Mouse (Mus musculus) forebrain, embryonic 10.5 days (tissue): ENCODE data around the gene Tbc1d9b. TPM values are rescaled to one million over a fixed set of nuclear protein-coding genes. Genes with fewer than 3 reads are reported as not detected.
"Not testable (repeated sequence)": the region's sequence is repeated elsewhere in the genome, so short reads cannot be mapped to it uniquely, and the experiment has no call there.

Experiments used
- DNase-seq: peaks from one replicate; pipeline ENCODE4 v3.0.0-alpha.2; 2017; ENCODE audit warnings: low spot score; ENCODE audit errors: extremely low spot score
- H3K27ac ChIP-seq: fragments of 300-500 bp; sonication (generic); 2 replicates; pipeline ENCODE4 v1.5.1; 2016; ENCODE audit warnings: mild to moderate bottlenecking
- H3K27me3 ChIP-seq: fragments of 300-500 bp; sonication (generic); 2 replicates; pipeline ENCODE4 v1.6.1; 2016; ENCODE audit warnings: mild to moderate bottlenecking; ENCODE audit not compliant: poor library complexity, severe bottlenecking
- H3K36me3 ChIP-seq: fragments of 300-500 bp; sonication (generic); replicated peaks from 2 replicates; pipeline ENCODE4 v1.6.1; 2016; ENCODE audit warnings: mild to moderate bottlenecking, moderate library complexity
- H3K4me1 ChIP-seq: fragments of 300-500 bp; sonication (generic); 2 replicates; pipeline ENCODE4 v1.6.1; 2016
- H3K4me3 ChIP-seq: fragments of 300-500 bp; sonication (generic); 2 replicates; pipeline ENCODE4 v1.5.1; 2016; ENCODE audit warnings: mild to moderate bottlenecking, moderate library complexity
- H3K9me3 ChIP-seq: fragments of 300-500 bp; sonication (generic); 2 replicates; pipeline ENCODE4 v1.6.1; 2016; ENCODE audit warnings: mild to moderate bottlenecking, moderate library complexity
- WGBS: fragments of 180-500 bp; shearing (Covaris S2); methylation state at CpG from one replicate; pipeline ENCODE4 v1.1.7; 2016; 5-methylcytosine and 5-hydroxymethylcytosine counted together
- polyA plus RNA-seq: library from polyadenylated mRNA; unstranded; fragments of >200 nt; fragmentation: Nextera tagmentation; extraction: Ambion mirVana; gene quantifications from 2 replicates; pipeline ENCODE4 v1.2.1, GENCODE M21; 2016

The Tbc1d9b gene
- polyA plus RNA-seq, 1 experiment from 2014 or later: 32.5 TPM

DNA sequence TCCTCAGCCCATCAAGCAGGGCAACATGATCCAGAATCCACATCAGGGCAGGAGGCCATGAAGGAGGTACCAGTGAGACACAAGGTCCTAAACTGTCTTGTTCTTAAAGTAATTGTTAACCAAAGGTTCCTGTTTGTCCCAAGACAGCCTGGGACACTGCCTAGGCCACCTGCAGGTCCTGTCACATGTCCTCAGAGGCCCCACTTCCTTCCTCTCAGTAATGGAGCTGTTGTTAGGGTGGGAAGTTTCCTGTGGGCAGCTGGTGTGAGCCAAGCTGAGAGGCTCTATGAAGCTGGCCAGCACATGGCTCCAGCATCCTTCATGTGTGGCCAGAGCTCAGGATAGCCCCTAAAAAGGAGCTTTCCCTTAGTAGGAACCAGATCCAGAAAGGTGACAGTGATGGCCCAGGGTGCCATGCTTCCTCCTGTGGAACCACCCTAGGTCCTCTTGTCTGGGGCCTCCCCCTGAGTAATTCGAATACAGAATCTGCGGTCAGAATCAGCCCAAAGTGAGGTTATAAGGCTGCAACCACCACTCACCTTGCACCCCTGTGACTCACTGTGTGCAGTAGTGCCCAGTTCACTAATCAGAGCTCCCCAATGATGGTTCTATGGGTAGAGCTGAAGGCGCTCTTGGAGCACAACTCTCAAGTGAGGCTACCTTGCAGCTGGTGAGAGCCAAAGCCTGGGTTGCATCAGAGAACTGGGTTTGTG is 31.3 kb downstream of the Tbc1d9b start:
- Histone ChIP-seq H3K4me1 (no peaks in the 10 kb centered on the region), H3K36me3 (peaks cover 88% of the 10 kb centered on the region), H3K27ac (no peak overlapping the region), H3K4me3 (no peak overlapping the region), H3K27me3 (no peaks in the 10 kb centered on the region), H3K9me3 (no peaks in the 10 kb centered on the region)
- WGBS: 92% methylated on average over 3 of the region's 3 CpGs
- DNase-seq: no peak

DNA sequence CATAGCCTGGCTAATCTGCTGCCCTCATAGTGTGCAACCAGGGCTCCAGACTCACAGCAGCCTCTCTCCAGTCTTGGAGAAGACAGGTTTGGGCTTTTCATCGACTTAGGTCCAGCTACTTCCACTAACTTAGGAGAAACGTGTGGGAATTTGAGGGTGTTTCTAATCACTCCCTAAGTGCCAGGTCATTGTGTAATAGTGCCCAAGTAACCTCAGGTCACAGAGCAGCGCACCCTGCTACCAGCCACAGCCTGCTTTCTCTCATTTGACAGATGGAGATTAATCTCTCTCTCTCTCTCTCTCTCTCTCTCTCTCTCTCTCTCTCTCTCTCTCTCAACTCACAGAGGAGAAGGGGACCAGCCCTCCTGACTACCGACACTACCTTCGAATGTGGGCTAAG is 37.2 kb downstream of the Tbc1d9b start:
- Histone ChIP-seq H3K27ac (no peak overlapping the region), H3K36me3 (peaks cover 68% of the 10 kb centered on the region), H3K27me3 (no peaks in the 10 kb centered on the region), H3K9me3 (no peaks in the 10 kb centered on the region), H3K4me3 (no peak overlapping the region), H3K4me1 (no peaks in the 10 kb centered on the region)
- DNase-seq: no peak
- WGBS: 92% methylated on average over 5 of the region's 5 CpGs

DNA sequence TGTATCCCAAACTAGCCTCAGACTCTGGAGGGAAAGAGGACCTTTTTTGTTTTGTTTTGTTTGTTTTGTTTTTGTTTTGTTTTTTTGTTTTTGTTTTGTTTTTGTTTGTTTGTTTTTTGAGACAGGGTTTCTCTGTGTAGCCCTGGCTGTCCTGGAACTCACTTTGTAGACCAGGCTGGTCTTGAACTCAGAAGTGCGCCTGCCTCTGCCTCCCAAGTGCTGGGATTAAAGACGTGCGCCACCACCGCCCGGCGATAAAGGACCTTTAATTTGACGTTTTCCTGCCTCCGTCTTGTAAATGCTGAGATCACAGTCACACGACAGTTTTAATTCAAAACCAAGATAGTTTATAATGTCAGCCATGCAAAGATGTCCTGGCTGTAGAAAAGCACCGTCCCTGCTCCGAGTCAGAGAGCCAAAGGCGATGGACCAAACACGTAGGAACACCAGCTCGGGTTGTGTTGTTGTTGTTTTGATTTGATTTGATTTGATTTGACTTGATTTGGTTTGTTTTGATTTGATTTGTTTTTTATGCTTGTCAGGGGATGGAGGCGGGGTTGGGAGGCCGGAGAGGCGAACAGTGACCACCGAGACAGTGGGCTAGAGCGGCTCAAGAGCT is 43.0 kb downstream of the Tbc1d9b start, which contains the start of gene Mrnip:
Gene Mrnip (plus strand): TSS at position 334 of the 619 bp plus-strand sequence.
- not testable (repeated sequence) for DNase-seq, H3K9me3 ChIP-seq, H3K27me3 ChIP-seq, H3K4me1 ChIP-seq
- 7% methylated on average over 19 of the region's 19 CpGs for WGBS
- H3K4me3 ChIP-seq: peak within 1 kb of the TSS; percentile 73
- peaks cover 43% of the 10 kb centered on the region for H3K36me3 ChIP-seq
- H3K27ac ChIP-seq: peak within 1 kb of the TSS; percentile 89

DNA sequence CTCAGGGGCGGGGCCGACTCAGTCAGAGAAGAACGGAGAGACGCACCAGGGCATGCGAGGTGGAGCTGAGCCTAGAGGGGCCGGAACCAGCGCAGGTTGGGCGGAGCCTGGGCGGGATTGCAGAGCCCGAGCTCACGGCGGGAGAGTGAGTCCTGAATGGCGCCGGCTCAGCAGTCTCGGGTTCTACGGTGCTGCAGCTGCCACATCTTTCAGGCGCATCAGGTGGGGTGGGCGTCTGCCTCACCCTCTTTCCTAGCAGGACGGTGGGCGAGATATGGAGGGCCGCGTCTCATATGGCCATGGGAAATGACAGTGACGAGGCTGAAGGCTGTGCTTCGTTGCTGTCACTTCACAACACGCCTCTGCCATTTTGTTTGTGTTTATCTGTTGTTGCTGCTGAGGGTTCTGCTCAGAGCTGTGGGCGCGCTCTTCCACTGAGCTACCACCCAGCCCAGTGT is 43.6 kb downstream of the Tbc1d9b start:
- Histone ChIP-seq H3K36me3 (peaks cover 38% of the 10 kb centered on the region), H3K9me3 (no peaks in the 10 kb centered on the region), H3K4me3 (peak overlapping the region; percentile 73), H3K4me1 (peaks cover 7% of the 10 kb centered on the region), H3K27ac (peak overlapping the region; percentile 89), H3K27me3 (no peaks in the 10 kb centered on the region)
- WGBS: under 1% methylated on average over 27 of the region's 27 CpGs
- peak; percentile 96 for DNase-seq

DNA sequence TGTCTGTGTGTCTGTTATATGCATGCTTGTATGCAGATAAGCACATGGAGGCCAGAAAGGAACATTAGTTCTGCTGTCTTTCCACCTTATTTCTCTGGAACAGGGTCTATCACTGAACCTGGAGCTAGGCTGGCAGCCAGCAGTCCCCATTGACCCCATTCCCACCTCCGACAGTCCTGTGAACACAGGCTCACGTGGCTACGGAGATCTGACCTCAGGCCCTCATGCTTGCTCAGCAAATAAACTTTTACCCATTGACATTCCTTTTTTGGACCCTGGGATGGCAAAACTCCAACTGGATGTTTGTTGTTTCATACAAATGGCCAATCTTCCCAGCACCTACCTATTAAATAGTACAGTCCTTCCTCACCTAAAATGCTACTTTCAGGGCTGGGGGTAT is 45.2 kb downstream of the Tbc1d9b start:
- Histone ChIP-seq H3K4me3 (no peak overlapping the region), H3K9me3 (no peaks in the 10 kb centered on the region)
- WGBS: 87% methylated on average over 3 of the region's 3 CpGs

DNA sequence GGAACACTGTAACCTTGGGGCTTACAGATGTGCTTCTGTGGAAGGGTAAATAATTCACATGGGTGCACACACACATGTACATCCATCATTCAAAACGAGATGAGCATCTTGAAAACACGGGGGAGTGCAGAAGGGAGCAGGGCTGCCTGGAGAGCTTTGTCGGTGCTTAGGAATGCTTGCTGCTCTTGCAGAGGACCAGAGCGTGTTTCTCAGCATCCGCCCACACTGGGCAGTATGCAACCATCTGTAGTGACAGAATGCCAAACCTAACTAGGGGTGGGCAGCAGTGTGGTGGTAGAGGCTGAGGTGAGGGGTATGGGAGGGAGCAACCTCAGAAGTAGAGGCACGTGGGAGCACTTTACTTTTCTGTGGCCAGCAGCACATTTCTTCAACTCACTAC is 45.9 kb downstream of the Tbc1d9b start:
- peaks cover 7% of the 10 kb centered on the region for H3K4me1 ChIP-seq
- no peak for DNase-seq
- no peak overlapping the region for H3K4me3 ChIP-seq
- H3K9me3 ChIP-seq: no peaks in the 10 kb centered on the region
- H3K27me3 ChIP-seq: no peaks in the 10 kb centered on the region
- 82% methylated on average over 6 of the region's 6 CpGs for WGBS
- H3K27ac ChIP-seq: no peak overlapping the region
- peaks cover 17% of the 10 kb centered on the region for H3K36me3 ChIP-seq

More for the DNA sequence above, 45.2 kb downstream of the Tbc1d9b start:
- Histone ChIP-seq H3K36me3 (peaks cover 24% of the 10 kb centered on the region), H3K27me3 (no peaks in the 10 kb centered on the region), H3K4me1 (peaks cover 7% of the 10 kb centered on the region), H3K27ac (no peak overlapping the region)
- no peak for DNase-seq

DNA sequence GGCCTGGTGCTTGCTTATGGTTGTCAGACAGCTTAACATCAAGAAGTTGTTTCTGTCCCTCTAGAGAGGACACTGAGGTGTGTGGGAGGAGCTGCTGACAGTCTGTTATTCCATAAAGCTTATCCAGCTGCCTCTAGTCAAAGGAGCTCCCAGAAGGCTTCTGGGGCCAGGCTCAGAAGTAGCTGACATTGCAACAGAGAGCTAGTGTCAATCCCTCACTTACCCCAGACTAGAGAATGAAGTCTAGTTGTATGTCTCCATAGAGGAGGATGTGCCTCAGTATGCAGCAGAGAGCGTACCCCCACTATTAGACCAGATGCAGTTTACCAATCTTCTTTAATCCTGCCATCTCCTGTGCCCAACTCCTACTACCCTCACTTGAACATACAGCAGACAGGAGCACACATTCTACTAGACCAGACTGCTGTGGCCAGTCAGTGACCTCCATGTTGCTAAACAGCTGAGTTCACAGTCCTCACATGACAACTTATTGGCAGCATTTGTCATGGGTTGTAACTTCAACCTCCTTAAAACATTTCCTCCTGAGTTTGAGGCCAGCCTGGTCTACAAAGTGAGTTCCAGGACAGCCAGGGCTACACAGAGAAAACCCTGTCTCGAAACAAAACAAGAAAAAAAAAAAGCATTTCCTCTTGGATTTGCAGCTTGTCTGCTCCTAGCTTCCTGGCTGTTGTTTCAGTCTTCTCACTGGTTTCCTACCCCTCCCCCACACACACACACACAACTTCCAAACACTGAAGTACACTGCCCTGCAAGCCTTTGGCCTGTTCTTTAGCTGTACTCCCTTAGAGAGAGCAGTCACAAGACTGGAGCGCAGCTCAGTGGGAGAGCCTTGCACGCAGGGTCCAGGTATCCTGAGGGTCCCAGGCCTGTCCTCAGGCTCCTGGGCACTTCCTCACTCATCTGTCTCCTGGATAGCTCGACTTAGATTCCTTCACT is 47.6 kb downstream of the Tbc1d9b start:
- Histone ChIP-seq H3K4me3 (no peak overlapping the region), H3K9me3 (no peaks in the 10 kb centered on the region), H3K36me3 (peaks cover 30% of the 10 kb centered on the region), H3K27me3 (no peaks in the 10 kb centered on the region), H3K4me1 (peaks cover 7% of the 10 kb centered on the region), H3K27ac (no peak overlapping the region)
- 81% methylated on average over 5 of the region's 5 CpGs for WGBS
- no peak for DNase-seq

DNA sequence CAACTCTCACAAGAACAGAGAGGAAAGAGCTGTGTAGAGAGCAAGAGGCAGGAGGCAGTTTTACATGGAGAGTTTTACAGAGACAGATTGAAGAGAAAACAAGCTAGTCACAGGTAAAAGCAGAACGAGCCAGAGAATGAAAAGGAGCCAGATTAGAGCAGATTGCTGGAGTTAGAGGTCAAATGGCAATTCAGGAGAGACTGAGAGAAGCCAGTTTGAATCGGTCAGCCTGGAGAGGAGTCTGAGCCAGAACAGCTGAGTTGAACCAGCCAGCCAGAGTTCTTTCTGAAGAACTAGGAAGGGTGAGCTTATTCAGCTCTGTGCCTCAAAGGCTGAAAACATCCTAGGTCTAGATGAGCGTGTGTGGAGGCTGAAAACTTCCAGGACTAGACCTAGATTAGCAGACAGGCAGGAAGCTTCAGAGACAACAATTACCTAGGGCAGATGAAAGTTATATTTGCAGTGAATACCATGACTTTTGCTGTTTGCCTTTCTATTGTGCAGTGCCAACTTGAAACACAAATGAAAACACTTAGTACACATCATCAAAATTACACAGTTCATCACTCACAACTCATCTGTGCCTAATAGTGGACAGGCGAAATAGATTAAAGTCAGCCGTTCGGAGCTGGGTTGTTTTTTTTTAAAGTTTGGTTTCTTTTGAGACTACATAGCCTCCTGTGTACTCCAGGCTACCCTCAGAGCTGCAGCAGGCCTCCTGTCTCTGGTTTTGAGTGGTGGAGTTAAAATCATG is 49.5 kb downstream of the Tbc1d9b start:
- Histone ChIP-seq H3K27ac (no peak overlapping the region), H3K36me3 (peaks cover 31% of the 10 kb centered on the region), H3K9me3 (no peaks in the 10 kb centered on the region), H3K4me3 (no peak overlapping the region), H3K27me3 (no peaks in the 10 kb centered on the region), H3K4me1 (peaks cover under 1% of the 10 kb centered on the region)
- no peak for DNase-seq
- 82% methylated on average over 6 of the region's 6 CpGs for WGBS

DNA sequence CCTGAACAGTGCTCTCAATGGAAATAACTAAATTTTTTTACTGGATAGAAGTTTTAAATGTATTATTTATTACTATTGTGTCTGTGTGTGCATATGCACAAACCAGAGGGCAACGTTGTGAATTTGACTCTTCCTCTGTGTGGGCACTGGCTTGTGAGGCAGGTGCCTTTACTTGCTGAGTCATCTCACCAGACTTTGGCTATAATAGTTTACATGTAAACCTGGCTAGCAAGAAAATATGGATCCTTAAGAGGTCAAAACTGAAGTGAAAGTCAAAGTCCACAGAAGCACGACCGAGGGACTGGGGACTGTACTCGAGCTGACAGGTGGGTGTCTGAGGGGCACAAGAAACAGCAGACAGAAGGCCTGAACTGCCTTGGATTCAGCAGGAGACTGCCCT is 51.5 kb downstream of the Tbc1d9b start:
- H3K27me3 ChIP-seq: no peaks in the 10 kb centered on the region
- no peaks in the 10 kb centered on the region for H3K9me3 ChIP-seq
- DNase-seq: no peak
- H3K4me1 ChIP-seq: no peaks in the 10 kb centered on the region
- H3K27ac ChIP-seq: no peak overlapping the region
- WGBS: 90% methylated on average over 4 of the region's 4 CpGs
- peaks cover 28% of the 10 kb centered on the region for H3K36me3 ChIP-seq
- no peak overlapping the region for H3K4me3 ChIP-seq

DNA sequence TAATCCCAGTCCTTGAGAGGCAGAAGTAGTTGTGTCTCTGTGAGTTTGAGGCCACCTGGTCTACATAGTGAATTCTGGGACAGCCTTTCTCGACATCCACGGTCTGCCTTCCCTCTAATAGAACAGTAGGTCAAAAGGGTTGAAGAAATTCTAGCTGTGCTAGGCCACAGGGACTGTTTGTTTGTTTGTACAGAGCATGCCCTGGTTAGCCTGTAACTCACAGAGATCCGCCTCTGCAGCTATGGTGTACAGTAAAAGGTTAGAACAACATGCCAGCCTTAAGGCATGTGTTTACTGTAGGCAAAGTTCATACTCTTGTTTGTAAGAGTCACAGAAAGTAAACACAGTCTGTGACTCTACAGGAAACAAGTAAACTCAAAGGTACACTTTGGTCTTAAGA is 53.6 kb downstream of the Tbc1d9b start:
- peaks cover 26% of the 10 kb centered on the region for H3K36me3 ChIP-seq
- H3K9me3 ChIP-seq: no peaks in the 10 kb centered on the region
- H3K27me3 ChIP-seq: no peaks in the 10 kb centered on the region
- H3K4me3 ChIP-seq: no peak overlapping the region
- no peak for DNase-seq
- WGBS: 89% methylated on average over 3 of the region's 3 CpGs
- no peaks in the 10 kb centered on the region for H3K4me1 ChIP-seq
- H3K27ac ChIP-seq: no peak overlapping the region

DNA sequence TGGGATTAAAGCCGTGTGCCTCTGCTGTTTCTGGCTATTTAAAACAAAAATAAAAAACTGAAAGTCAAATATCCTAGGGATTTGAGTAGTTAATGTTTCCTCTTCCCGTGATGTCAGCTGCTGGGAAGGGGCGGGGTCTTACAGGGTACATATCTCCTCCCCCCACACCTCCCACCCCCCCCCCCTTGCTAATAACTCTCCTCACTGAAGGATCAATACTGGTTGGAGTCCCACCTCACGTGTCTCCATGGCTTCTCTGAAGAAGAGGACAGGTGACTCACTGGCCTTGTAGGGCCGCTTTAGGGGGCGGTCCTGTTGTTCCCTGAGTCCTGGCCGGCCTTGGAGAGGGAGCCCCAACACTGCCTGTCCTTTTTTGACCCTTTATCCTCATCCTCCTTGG is 57.5 kb downstream of the Tbc1d9b start:
- Histone ChIP-seq H3K9me3 (no peaks in the 10 kb centered on the region), H3K4me1 (no peaks in the 10 kb centered on the region), H3K27me3 (no peaks in the 10 kb centered on the region), H3K4me3 (no peak overlapping the region), H3K27ac (no peak overlapping the region), H3K36me3 (peaks cover 14% of the 10 kb centered on the region)
- WGBS: 79% methylated on average over 7 of the region's 7 CpGs
- DNase-seq: no peak

DNA sequence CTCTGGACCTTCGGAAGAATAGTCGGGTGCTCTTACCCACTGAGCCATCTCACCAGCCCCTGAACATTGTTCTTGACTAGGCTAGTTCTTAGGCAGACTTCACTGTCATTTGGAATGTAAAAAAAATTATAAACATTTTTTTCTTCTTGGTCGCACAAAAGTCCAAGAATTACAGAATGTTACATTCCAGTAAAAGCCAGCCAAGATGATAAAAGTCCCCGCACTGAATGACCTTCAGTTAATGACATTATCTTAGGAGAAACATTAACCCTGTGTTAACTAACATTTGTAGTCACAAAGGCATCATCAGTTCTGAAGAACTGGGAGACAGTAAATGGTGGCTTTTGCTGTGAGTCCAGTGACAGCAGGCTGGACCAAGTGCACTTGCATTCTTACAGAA is 59.2 kb downstream of the Tbc1d9b start:
- 93% methylated on average over 4 of the region's 4 CpGs for WGBS
- DNase-seq: no peak

More for the DNA sequence above, 59.2 kb downstream of the Tbc1d9b start:
- no peaks in the 10 kb centered on the region for H3K9me3 ChIP-seq
- no peaks in the 10 kb centered on the region for H3K27me3 ChIP-seq
- H3K4me1 ChIP-seq: no peaks in the 10 kb centered on the region
- H3K4me3 ChIP-seq: no peak overlapping the region
- peaks cover 20% of the 10 kb centered on the region; the same call in 1 of the 2 replicates for H3K36me3 ChIP-seq
- H3K27ac ChIP-seq: no peak overlapping the region
